Mouse (Mus musculus): ENCODE measurements around the gene Olfr1347.

GRCm38 (mm10) chr7:6508648-6509047, 9.1 kb upstream of the Olfr1347 start, which contains the start of gene Olfr1348:
- TF ChIP-seq POLR2A (IDR thresholded peaks at IDR 0.05; ENCODE audit: insufficient read depth, low read depth, low read length) (no peak), CTCF (IDR thresholded peaks at IDR 0.05; ENCODE audit: insufficient read depth, low read depth, low read length) (no peak)

All from olfactory bulb, adult 2 months (tissue).